Mouse (Mus musculus) intestine, postnatal 0 days (tissue): ENCODE data around the gene Fam160a2. TPM values are rescaled to one million over a fixed set of nuclear protein-coding genes. Genes with fewer than 3 reads are reported as not detected.
"Not testable (repeated sequence)": the region's sequence is repeated elsewhere in the genome, so short reads cannot be mapped to it uniquely, and the experiment has no call there.

ENCODE experiments used
- ATAC-seq: fragments of 200-750 bp; cut with Nextera tagmentation; 2 replicates; pipeline ENCODE4 v1.8.0; 2017; ENCODE audit warnings: mild to moderate bottlenecking, moderate TSS enrichment, moderate library complexity
- H3K27ac ChIP-seq: fragments of 300-500 bp; sonication (generic); 2 replicates; pipeline ENCODE4 v1.5.1; 2014; ENCODE audit warnings: mild to moderate bottlenecking, low read depth, low read length, moderate library complexity
- H3K27me3 ChIP-seq: fragments of 300-500 bp; sonication (generic); replicated peaks from 2 replicates; pipeline ENCODE4 v1.6.1; 2014; ENCODE audit warnings: low read length, mixed read lengths; ENCODE audit not compliant: control insufficient read depth, insufficient read depth
- H3K36me3 ChIP-seq: fragments of 300-500 bp; sonication (generic); 2 replicates; pipeline ENCODE4 v1.6.1; 2014; ENCODE audit warnings: mild to moderate bottlenecking, moderate library complexity; ENCODE audit not compliant: control insufficient read depth, insufficient read depth
- H3K4me1 ChIP-seq: fragments of 300-500 bp; sonication (generic); replicated peaks from 2 replicates; pipeline ENCODE4 v1.6.1; 2014; ENCODE audit warnings: antibody characterized with exemption, low read length, mixed read lengths; ENCODE audit not compliant: control insufficient read depth, insufficient read depth
- H3K4me2 ChIP-seq: fragments of 300-500 bp; sonication (generic); replicated peaks from 2 replicates; pipeline ENCODE4 v1.6.1; 2014; ENCODE audit warnings: low read depth, mild to moderate bottlenecking, moderate library complexity
- H3K4me3 ChIP-seq: fragments of 300-500 bp; sonication (generic); 2 replicates; pipeline ENCODE4 v1.5.1; 2014; ENCODE audit warnings: low read depth, low read length
- H3K9ac ChIP-seq: fragments of 300-500 bp; sonication (generic); 2 replicates; pipeline ENCODE4 v1.6.1; 2014; ENCODE audit warnings: mild to moderate bottlenecking, low read depth, low read length
- H3K9me3 ChIP-seq: fragments of 300-500 bp; sonication (generic); 2 replicates; pipeline ENCODE4 v1.6.1; 2016; ENCODE audit warnings: mixed run types; ENCODE audit not compliant: control insufficient read depth
- CTCF ChIP-seq: sonication (generic); IDR thresholded peaks from 2 replicates; pipeline ENCODE4 v1.5.1; 2016; ENCODE audit warnings: low read depth, mild to moderate bottlenecking, control low read depth, antibody characterized with exemption, moderate library complexity
- WGBS: fragments of 180-500 bp; shearing (Covaris S2); extraction: QIAGEN DNeasy Blood & Tissue Kit; methylation state at CpG from one replicate; pipeline ENCODE4 v1.1.7; 2014; 5-methylcytosine and 5-hydroxymethylcytosine counted together
- polyA plus RNA-seq: library from polyadenylated mRNA; unstranded; fragments of >200 nt; fragmentation: Nextera tagmentation; extraction: Ambion mirVana; gene quantifications from 2 replicates; pipeline ENCODE4 v1.2.1, GENCODE M21; 2015

Gene Fam160a2
- polyA plus RNA-seq, 1 experiment from 2014 or later = 30.5 TPM

- no peak overlapping the region for H3K4me3 ChIP-seq
- 87% methylated on average over 3 of the region's 3 CpGs for WGBS
- TF ChIP-seq CTCF = no peak
- no peaks in the 10 kb centered on the region for H3K4me1 ChIP-seq
- H3K9me3 ChIP-seq = no peaks in the 10 kb centered on the region
- H3K27me3 ChIP-seq = no peaks in the 10 kb centered on the region
- no peak overlapping the region for H3K27ac ChIP-seq
- no peak overlapping the region for H3K4me2 ChIP-seq
- H3K9ac ChIP-seq = no peak overlapping the region
- ATAC-seq = no peak
- peaks cover 25% of the 10 kb centered on the region for H3K36me3 ChIP-seq
Measured at GRCm38 (mm10) chr7:105373976-105374375, 25.9 kb downstream of the Fam160a2 start.

DNA sequence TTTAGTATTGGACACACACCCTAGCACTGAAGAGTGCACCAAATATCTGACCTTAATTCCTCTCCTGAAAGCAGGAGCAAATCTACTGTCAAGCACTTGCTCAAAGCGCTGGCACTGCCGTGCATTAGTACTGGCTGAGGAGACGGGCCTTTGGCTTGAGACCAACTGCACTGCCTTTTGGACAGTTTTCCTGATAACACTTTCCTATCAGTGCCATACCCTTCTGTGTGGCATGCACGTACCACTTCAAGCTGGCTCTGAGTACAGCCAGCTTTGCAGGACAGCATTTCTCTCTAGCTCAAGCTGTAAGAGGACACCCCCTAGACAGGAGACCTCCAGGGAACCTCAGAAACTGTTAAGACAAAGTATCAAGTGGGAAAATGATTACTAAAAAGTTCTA, 26.3 kb downstream of the Fam160a2 start:
- no peak for TF ChIP-seq CTCF
- Histone ChIP-seq H3K4me2 (no peak overlapping the region), H3K4me3 (no peak overlapping the region), H3K4me1 (no peaks in the 10 kb centered on the region), H3K27me3 (no peaks in the 10 kb centered on the region), H3K9me3 (no peaks in the 10 kb centered on the region), H3K27ac (no peak overlapping the region), H3K9ac (no peak overlapping the region), H3K36me3 (peaks cover 21% of the 10 kb centered on the region)
- ATAC-seq = no peak
- 79% methylated on average over 4 of the region's 4 CpGs for WGBS

GRCm38 (mm10) chr7:105372912-105373311, 26.9 kb downstream of the Fam160a2 start:
- 84% methylated on average over 1 of the region's 1 CpGs for WGBS
- H3K9me3 ChIP-seq = no peaks in the 10 kb centered on the region
- no peak overlapping the region for H3K9ac ChIP-seq
- no peaks in the 10 kb centered on the region for H3K27me3 ChIP-seq
- H3K4me2 ChIP-seq = no peak overlapping the region
- ATAC-seq = no peak
- H3K4me3 ChIP-seq = no peak overlapping the region
- no peak overlapping the region for H3K27ac ChIP-seq
- H3K4me1 ChIP-seq = no peaks in the 10 kb centered on the region
- H3K36me3 ChIP-seq = peaks cover 15% of the 10 kb centered on the region
- TF ChIP-seq CTCF = no peak

DNA sequence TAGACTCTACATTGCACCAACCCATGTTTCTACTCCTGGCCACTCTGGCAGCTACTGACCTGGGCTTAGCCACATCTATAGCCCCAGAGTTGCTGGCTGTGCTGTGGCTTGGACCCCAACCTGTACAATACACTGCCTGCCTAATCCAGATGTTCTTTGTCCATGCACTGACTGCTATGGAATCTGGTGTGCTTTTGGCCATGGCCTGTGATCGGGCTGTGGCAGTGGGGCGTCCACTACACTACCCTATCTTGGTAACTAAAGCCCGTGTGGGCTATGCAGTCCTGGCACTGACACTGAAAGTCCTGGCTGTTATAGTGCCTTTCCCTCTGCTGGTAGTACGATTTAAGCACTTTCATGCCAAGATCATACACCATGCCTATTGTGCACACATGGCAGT, 31.3 kb downstream of the Fam160a2 start:
- WGBS = 94% methylated on average over 4 of the region's 4 CpGs
- Histone ChIP-seq H3K36me3 (no peaks in the 10 kb centered on the region), H3K9ac (no peak overlapping the region), H3K27ac (no peak overlapping the region), H3K9me3 (no peaks in the 10 kb centered on the region), H3K4me1 (no peaks in the 10 kb centered on the region), H3K4me2 (no peak overlapping the region), H3K4me3 (no peak overlapping the region), H3K27me3 (no peaks in the 10 kb centered on the region)
- no peak for ATAC-seq
- TF ChIP-seq CTCF = no peak

DNA sequence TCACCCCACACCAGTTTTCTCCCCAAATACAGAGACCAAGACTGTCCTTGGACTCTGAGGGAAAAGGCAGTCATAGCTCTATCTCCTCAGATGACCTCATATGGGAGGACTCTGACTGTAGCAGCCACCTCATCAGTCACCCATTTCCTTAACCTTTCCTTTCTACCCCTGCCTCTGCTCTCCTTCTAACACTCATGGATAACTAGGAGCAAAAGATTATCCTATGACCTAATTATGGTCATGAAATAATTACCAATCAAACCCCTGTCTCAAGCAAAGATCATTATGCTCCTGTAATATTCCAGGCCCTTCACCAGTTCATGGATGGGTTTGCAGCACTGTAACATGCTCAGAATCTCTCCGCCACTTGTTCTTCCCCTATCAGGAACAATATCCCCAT, 31.9 kb downstream of the Fam160a2 start, which contains the start of gene Olfr692:
Gene Olfr692 (plus strand): TSS at position 301 of the 400 bp plus-strand sequence.
- WGBS = 89% methylated on average over 1 of the region's 1 CpGs
- no peaks in the 10 kb centered on the region for H3K9me3 ChIP-seq
- no peak for ATAC-seq
- H3K27ac ChIP-seq = no peak within 1 kb of the TSS
- H3K4me1 ChIP-seq = no peaks in the 10 kb centered on the region
- H3K27me3 ChIP-seq = no peaks in the 10 kb centered on the region
- no peak within 1 kb of the TSS for H3K4me2 ChIP-seq
- TF ChIP-seq CTCF = no peak
- H3K9ac ChIP-seq = no peak within 1 kb of the TSS
- H3K4me3 ChIP-seq = no peak within 1 kb of the TSS
- no peaks in the 10 kb centered on the region for H3K36me3 ChIP-seq

GRCm38 (mm10) chr7:105367268-105367667, 32.6 kb downstream of the Fam160a2 start:
- Histone ChIP-seq H3K4me2 (no peak overlapping the region), H3K4me1 (no peaks in the 10 kb centered on the region), H3K27ac (no peak overlapping the region), H3K9me3 (no peaks in the 10 kb centered on the region), H3K27me3 (no peaks in the 10 kb centered on the region), H3K36me3 (no peaks in the 10 kb centered on the region), H3K4me3 (no peak overlapping the region), H3K9ac (no peak overlapping the region)
- no peak for TF ChIP-seq CTCF
- WGBS = 83% methylated on average over 5 of the region's 5 CpGs
- no peak for ATAC-seq

DNA sequence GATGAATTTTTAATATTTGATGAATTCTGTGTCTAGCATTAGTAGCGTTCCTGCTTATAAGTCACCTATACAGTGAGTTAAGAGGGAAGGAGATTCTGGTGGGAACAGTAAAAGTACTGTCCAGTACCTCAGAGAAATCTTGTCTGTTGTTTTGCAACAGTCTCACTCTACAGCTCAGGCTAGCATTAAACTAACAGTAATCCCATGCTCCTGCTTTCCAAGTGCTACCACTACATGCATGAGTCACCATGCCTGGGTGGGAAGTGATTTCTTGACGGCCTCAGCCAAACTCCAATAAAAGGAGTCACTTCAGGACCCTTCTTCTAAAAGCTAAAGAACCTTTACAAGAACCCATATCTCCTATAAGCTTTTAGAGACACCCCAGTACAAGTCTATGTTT, 38.1 kb downstream of the Fam160a2 start:
- Histone ChIP-seq H3K4me1 (no peaks in the 10 kb centered on the region), H3K9ac (no peak overlapping the region), H3K4me3 (no peak overlapping the region), H3K9me3 (no peaks in the 10 kb centered on the region), H3K36me3 (no peaks in the 10 kb centered on the region), H3K27ac (no peak overlapping the region), H3K27me3 (no peaks in the 10 kb centered on the region), H3K4me2 (no peak overlapping the region)
- 79% methylated on average over 2 of the region's 2 CpGs for WGBS
- TF ChIP-seq CTCF = no peak
- no peak for ATAC-seq

- not testable (repeated sequence) for H3K9ac ChIP-seq, H3K4me1 ChIP-seq, H3K27ac ChIP-seq, H3K4me2 ChIP-seq, H3K36me3 ChIP-seq, H3K9me3 ChIP-seq, H3K4me3 ChIP-seq, ATAC-seq, H3K27me3 ChIP-seq
- WGBS = 94% methylated on average over 1 of the region's 2 CpGs
Measured at GRCm38 (mm10) chr7:105356487-105356886, 43.4 kb downstream of the Fam160a2 start.

DNA sequence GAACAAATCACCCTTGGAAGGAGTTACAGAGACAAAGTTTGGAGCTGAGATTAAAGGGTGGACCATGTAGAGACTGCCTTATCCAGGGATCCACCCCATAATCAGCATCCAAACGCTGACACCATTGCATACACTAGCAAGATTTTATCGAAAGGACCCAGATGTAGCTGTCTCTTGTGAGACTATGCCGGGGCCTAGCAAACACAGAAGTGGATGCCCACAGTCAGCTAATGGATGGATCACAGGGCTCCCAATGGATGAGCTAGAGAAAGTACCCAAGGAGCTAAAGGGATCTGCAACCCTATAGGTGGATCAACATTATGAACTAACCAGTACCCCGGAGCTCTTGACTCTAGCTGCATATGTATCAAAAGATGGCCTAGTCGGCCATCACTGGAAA, 43.8 kb downstream of the Fam160a2 start:
- not testable (repeated sequence) for H3K9me3 ChIP-seq, H3K4me2 ChIP-seq, H3K27ac ChIP-seq, H3K27me3 ChIP-seq, ATAC-seq, H3K4me3 ChIP-seq, H3K36me3 ChIP-seq, H3K9ac ChIP-seq, H3K4me1 ChIP-seq
- no CpG with 5 or more reads among the region's 5 CpGs for WGBS
